Mouse (Mus musculus): ENCODE data around the gene Eef2k. TPM values are rescaled to one million over a fixed set of nuclear protein-coding genes. Genes with fewer than 3 reads are reported as not detected.

Eef2k gene
- total RNA-seq, 1 experiment = 13.6 TPM

Other genes with a start within 250 kb of the Eef2k start
- gene Uqcrc2, start 207.7 kb upstream of the Eef2k start, total RNA-seq (2012; rRNA removed) = 102 and 114 TPM in 2 replicates
- gene Pdzd9, start 172.5 kb upstream of the Eef2k start, total RNA-seq (2012; rRNA removed) = 0.26 and 0.58 TPM in 2 replicates
- 21.6 and 22.1 TPM in 2 replicates for gene Mosmo, start 165.2 kb upstream of the Eef2k start, total RNA-seq (2012; rRNA removed)
- gene Vwa3a, start 103.5 kb upstream of the Eef2k start, total RNA-seq (2012; rRNA removed) = 0.16 and 0.18 TPM in 2 replicates
- not detected in 2 replicates for gene Gm5737, start 30.5 kb upstream of the Eef2k start, total RNA-seq (2012; rRNA removed)
- gene Polr3e, start 74.9 kb downstream of the Eef2k start, total RNA-seq (2012; rRNA removed) = 44.4 and 51.1 TPM in 2 replicates
- 20.9 and 25.9 TPM in 2 replicates for gene Cdr2, start 139.5 kb downstream of the Eef2k start, total RNA-seq (2012; rRNA removed)
- not detected in 2 replicates for gene Mfsd13b, start 139.7 kb downstream of the Eef2k start, total RNA-seq (2012; rRNA removed)
- 21.0 and 26.7 TPM in 2 replicates for gene Mettl9, start 191.6 kb downstream of the Eef2k start, total RNA-seq (2012; rRNA removed)
- gene Igsf6, start 231.7 kb downstream of the Eef2k start, total RNA-seq (2012; rRNA removed) = 0.11 TPM in 1 of 2 replicates, not detected in the other
- 0.22 and 0.58 TPM in 2 replicates for gene Otoa, start 238.8 kb downstream of the Eef2k start, total RNA-seq (2012; rRNA removed)